Mouse (Mus musculus) heart, embryonic 10.5 days (tissue): ENCODE data around the gene Sptb. TPM values are rescaled to one million over a fixed set of nuclear protein-coding genes. Genes with fewer than 3 reads are reported as not detected.

Source experiments
- DNase-seq: peaks from one replicate; pipeline ENCODE4 v3.0.0-alpha.2; 2017; ENCODE audit warnings: low spot score
- H3K27ac ChIP-seq: fragments of 300-500 bp; sonication (generic); 2 replicates; pipeline ENCODE4 v1.5.1; 2016; ENCODE audit warnings: mild to moderate bottlenecking
- H3K27me3 ChIP-seq: fragments of 300-500 bp; sonication (generic); 2 replicates; pipeline ENCODE4 v1.6.1; 2016; ENCODE audit warnings: mild to moderate bottlenecking; ENCODE audit not compliant: poor library complexity, insufficient read depth, severe bottlenecking
- H3K36me3 ChIP-seq: fragments of 300-500 bp; sonication (generic); 2 replicates; pipeline ENCODE4 v1.6.1; 2016; ENCODE audit warnings: mild to moderate bottlenecking, moderate library complexity
- H3K4me1 ChIP-seq: fragments of 300-500 bp; sonication (generic); 2 replicates; pipeline ENCODE4 v1.6.1; 2016; ENCODE audit warnings: mild to moderate bottlenecking
- H3K4me3 ChIP-seq: fragments of 300-500 bp; sonication (generic); 2 replicates; pipeline ENCODE4 v1.5.1; 2016; ENCODE audit warnings: mild to moderate bottlenecking, moderate library complexity
- H3K9me3 ChIP-seq: fragments of 300-500 bp; sonication (generic); 2 replicates; pipeline ENCODE4 v1.6.1; 2016; ENCODE audit warnings: mild to moderate bottlenecking, moderate library complexity
- WGBS: fragments of 180-500 bp; shearing (Covaris S2); methylation state at CpG from one replicate; pipeline ENCODE4 v1.1.7; 2016; 5-methylcytosine and 5-hydroxymethylcytosine counted together
- polyA plus RNA-seq: library from polyadenylated mRNA; unstranded; fragments of >200 nt; fragmentation: Nextera tagmentation; extraction: Ambion mirVana; gene quantifications from 2 replicates; pipeline ENCODE4 v1.2.1, GENCODE M21; 2016

Gene Sptb
- polyA plus RNA-seq, 1 experiment from 2014 or later: 11.5 TPM

DNA sequence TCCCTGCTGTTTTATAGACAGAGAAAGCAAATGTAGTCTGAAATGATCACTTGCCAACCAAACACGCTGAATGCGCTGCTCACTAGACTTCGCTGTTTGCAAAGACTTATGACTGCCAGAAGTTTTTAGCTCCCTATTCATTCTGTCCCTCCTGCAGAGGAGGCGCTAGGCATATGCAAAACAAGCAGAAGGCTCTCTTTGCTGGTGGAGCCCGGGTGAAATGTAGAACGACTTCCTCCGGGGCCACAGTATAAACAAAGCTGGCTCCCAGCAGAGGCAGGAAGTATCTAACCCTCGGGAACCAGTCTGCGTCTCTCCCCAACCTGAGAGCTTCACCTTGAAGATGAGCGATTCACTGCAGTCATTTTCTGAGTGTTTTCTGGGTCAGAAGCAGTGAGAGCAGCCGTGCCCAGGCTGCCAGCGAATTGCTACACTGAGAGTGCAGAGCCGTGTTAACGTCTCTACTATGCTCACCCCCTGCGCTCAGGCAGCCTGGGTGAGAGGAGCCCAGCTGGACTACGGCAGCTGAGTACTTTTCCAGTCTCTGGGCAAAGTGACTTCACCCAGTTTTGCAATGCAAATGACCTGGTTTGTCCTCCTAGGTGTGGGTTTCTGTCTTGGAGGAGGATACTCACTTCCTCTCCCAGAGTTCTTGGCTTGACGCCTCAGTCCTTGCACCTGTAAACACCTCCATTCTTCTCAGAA is 15.4 kb downstream of the Sptb start:
- Histone ChIP-seq H3K4me1 (peaks cover 21% of the 10 kb centered on the region), H3K36me3 (no peaks in the 10 kb centered on the region), H3K27me3 (no peaks in the 10 kb centered on the region), H3K9me3 (no peaks in the 10 kb centered on the region), H3K27ac (peak overlapping the region; percentile 71), H3K4me3 (peak overlapping the region; percentile 51)
- no peak for DNase-seq
- WGBS: 9% methylated on average over 17 of the region's 17 CpGs

DNA sequence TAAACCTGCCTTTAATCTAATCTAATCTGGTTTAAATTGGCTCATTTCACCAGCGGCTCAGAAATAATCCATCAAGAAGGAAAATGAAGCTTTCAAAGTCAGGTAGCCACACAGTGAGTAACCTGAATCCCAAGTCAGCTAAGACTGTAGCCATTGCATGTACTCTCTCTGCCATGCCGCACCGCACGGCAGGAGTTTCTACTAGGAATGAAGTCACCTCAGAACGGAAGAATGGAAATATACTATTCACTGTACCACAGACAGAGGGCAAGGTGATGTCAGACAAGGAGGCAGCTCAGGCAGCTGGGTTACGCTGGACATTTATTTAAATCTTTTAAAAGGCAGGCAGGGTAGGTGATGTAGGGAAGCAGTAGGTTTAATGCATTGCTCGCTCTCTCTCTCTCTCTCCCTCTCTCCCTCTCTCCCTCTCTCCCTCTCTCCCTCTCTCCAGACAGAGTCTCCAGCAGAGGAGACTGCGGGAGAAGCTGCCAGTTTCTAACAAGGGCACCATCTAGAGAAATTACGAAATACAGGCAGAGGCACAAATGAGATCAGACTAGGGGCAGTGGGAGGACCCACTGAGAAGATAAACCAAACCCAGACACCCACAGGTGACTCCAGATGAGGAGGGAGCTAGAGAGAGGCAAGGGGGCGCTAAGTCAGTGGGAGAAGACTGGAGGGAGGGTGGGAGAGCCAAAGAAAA is 22.7 kb downstream of the Sptb start:
- 75% methylated on average over 10 of the region's 10 CpGs for WGBS
- H3K9me3 ChIP-seq: no peaks in the 10 kb centered on the region
- peaks cover 32% of the 10 kb centered on the region for H3K4me1 ChIP-seq
- H3K27ac ChIP-seq: no peak overlapping the region; the same call in 1 of the 2 replicates
- H3K27me3 ChIP-seq: peaks cover 4% of the 10 kb centered on the region; the same call in 1 of the 2 replicates
- H3K36me3 ChIP-seq: no peaks in the 10 kb centered on the region
- no peak overlapping the region for H3K4me3 ChIP-seq
- no peak for DNase-seq

DNA sequence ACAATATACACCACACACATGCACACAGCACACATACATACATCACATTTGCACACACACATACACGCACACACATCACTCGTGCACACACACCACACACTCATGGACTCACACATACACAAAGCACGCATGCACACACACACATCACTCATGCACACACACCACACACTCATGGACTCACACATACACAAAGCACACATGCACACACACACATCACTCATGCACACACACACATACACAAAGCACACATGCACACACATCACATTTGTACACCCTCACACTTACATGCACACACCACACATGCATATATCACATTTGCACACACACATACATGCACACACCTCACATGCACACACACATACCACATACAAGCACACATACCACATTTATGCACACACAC is 24.7 kb downstream of the Sptb start:
- H3K27me3 ChIP-seq: peaks cover 4% of the 10 kb centered on the region; the same call in 1 of the 2 replicates
- 94% methylated on average over 3 of the region's 3 CpGs for WGBS

DNA sequence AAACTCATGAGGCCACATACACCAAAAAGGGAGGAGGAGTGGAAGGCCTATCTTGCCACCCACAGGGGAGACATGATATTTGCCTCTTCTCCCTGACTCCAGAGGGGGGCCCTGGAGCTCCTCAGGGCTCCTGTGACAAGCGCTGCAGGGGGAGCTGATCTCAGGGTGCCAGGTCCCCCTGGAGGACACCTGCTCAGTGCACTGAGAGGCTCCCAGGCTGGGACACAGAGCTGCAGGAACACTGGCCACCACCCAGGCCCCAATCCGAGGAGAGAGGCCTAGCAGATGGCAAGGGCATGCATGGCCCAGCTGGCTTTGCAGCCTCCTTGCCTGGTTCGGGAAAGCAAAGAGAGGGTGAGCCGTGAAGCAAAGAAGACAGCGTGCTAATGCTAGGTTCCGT is 25.9 kb downstream of the Sptb start:
- peaks cover 4% of the 10 kb centered on the region; the same call in 1 of the 2 replicates for H3K27me3 ChIP-seq
- H3K27ac ChIP-seq: peak overlapping the region; percentile 52
- no peaks in the 10 kb centered on the region for H3K36me3 ChIP-seq
- no peaks in the 10 kb centered on the region for H3K9me3 ChIP-seq
- 55% methylated on average over 6 of the region's 6 CpGs for WGBS
- peaks cover 21% of the 10 kb centered on the region for H3K4me1 ChIP-seq
- no peak overlapping the region for H3K4me3 ChIP-seq
- no peak for DNase-seq

More for the DNA sequence above, 24.7 kb downstream of the Sptb start:
- Histone ChIP-seq H3K36me3 (no peaks in the 10 kb centered on the region), H3K9me3 (no peaks in the 10 kb centered on the region), H3K4me1 (peaks cover 32% of the 10 kb centered on the region), H3K27ac (no peak overlapping the region), H3K4me3 (no peak overlapping the region)
- peak; percentile 67 for DNase-seq

DNA sequence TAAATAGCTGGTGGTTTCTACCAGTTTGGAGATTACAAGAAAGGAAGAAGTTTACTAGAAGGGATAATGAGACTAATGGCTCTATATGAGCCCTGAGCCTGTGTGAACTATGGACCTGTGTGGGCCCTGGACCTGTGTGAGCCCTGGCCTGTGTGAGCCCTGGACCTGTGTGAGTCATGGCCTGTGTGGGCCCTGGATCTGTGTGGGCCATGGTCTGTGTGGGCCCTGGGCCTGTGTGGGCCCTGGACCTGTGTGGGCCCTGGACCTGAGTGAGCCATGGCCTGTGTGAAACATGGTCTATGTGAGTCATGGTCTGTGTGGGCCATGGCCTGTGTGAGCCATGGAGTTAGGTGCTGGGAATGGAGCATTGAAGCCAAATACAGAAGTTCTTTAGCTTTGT is 28.4 kb downstream of the Sptb start:
- Histone ChIP-seq H3K4me3 (no peak overlapping the region), H3K36me3 (no peaks in the 10 kb centered on the region), H3K4me1 (peaks cover 23% of the 10 kb centered on the region), H3K27ac (no peak overlapping the region), H3K27me3 (no peaks in the 10 kb centered on the region), H3K9me3 (no peaks in the 10 kb centered on the region)
- DNase-seq: no peak

DNA sequence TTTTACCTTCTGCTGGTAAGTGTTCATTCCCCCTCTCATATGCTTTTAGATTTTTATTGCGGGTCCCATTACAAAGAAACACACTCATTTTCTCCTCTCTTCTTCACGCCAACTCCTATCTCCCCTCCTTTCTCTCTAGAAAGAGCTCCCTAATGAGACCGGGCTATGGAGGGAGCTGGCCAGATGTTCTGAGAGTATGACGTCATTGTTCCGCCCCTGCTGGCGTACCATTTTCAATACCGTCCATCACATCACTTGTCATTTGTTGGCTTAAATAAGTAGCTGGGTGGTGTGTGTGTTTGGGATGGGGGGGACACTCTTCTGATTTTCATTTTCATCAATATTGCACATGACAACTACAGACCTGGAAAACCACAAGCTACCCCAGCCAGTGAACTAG is 33.3 kb downstream of the Sptb start:
- Histone ChIP-seq H3K4me3 (no peak overlapping the region), H3K4me1 (peaks cover 57% of the 10 kb centered on the region), H3K9me3 (no peaks in the 10 kb centered on the region), H3K36me3 (no peaks in the 10 kb centered on the region), H3K27me3 (no peaks in the 10 kb centered on the region), H3K27ac (peak overlapping the region; percentile 83)
- no peak for DNase-seq
- 59% methylated on average over 7 of the region's 7 CpGs for WGBS

DNA sequence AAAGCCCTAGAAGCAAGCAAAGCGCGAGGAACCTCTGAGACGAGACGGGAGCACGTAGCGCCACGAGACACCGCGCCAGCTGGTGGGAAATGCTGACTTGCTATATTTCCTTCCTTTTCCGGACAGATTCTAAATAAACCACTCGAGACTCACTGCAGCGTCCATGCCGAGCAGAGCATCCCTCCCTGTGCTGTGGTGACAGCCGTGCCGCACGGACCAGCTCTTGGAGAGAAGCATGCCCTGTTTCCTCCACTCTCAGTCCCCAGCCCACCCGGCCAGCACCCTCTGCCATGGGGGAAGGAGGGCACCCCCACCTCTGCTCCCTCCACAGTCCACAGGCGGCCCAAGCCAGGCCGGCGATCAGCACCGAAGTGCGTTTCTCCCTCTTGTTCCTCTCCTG is 33.9 kb downstream of the Sptb start:
- Histone ChIP-seq H3K4me1 (peaks cover 63% of the 10 kb centered on the region), H3K27ac (peak overlapping the region; percentile 83), H3K36me3 (no peaks in the 10 kb centered on the region), H3K9me3 (no peaks in the 10 kb centered on the region), H3K27me3 (no peaks in the 10 kb centered on the region), H3K4me3 (no peak overlapping the region)
- no peak for DNase-seq
- 74% methylated on average over 22 of the region's 22 CpGs for WGBS

DNA sequence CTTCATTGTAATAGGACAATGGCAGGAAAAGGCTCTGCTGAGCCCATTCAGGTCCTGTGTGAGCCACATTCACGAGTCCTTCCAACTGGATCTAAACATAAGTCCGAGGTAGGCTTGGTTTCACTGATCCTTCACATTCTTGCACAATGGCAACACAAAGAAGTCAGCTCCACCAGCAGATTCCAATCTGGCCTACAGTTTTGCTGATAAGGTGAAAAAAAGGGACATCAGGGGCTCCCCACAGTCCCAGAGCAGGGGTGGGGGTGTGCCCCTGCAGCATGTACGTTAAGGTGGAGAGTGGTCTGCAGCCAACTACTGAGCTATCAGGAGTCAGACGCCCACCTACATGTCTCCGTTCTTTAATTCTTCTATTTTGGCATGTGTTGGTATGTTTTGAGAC is 35.0 kb downstream of the Sptb start:
- peaks cover 74% of the 10 kb centered on the region for H3K4me1 ChIP-seq
- H3K9me3 ChIP-seq: no peaks in the 10 kb centered on the region
- no peaks in the 10 kb centered on the region for H3K27me3 ChIP-seq
- DNase-seq: no peak
- H3K27ac ChIP-seq: peak overlapping the region; percentile 83
- 58% methylated on average over 5 of the region's 5 CpGs for WGBS
- no peak overlapping the region for H3K4me3 ChIP-seq
- no peaks in the 10 kb centered on the region for H3K36me3 ChIP-seq

DNA sequence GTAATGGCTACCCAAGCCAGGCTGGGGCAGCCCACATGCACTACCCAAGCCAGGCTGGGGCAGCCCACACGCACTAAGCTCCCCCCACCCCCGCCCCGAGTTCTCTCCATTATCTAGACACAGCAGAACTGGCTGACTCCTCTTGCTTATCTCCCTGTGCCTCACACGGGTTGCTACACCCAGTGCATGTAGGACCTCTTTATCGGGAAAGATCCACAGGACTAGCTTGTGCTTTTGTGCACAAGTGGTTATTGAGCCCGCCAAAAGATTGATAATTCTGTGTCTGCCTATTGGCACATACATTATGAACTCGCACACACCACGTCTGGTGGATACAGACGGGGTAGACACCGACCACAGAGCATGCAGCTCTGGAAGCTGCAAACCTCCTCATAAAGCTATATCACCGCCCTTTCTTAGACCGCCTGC is 36.5 kb downstream of the Sptb start:
- peaks cover 81% of the 10 kb centered on the region for H3K4me1 ChIP-seq
- no peaks in the 10 kb centered on the region for H3K36me3 ChIP-seq
- H3K4me3 ChIP-seq: 0 out of 2 replicates have a peak overlapping the region, but pooled peaks have one; percentile 29
- no peaks in the 10 kb centered on the region for H3K27me3 ChIP-seq
- H3K9me3 ChIP-seq: no peaks in the 10 kb centered on the region
- WGBS: 33% methylated on average over 12 of the region's 12 CpGs
- peak; percentile 94 for DNase-seq
- peak overlapping the region; percentile 76 for H3K27ac ChIP-seq

DNA sequence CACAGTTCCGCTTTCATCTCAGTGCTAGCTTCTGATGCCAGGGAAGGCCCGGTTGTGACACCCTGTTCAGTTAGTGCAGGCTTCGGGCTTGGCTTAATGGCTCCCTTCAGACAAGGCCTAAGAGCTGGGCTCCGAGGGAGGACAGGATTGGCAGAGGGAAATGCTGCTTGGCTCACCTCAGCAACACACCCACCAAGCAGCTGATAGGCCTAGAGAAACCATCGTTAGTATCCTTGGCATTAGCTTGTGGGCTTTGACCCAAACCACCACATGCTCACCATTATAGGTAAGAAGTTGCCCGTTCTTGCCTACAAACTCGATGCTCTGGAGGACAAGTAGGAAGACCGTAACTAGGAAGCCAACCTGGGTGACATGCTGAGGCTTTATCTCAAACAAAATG is 38.3 kb downstream of the Sptb start:
- no peaks in the 10 kb centered on the region for H3K27me3 ChIP-seq
- WGBS: 79% methylated on average over 8 of the region's 8 CpGs
- H3K4me1 ChIP-seq: peaks cover 82% of the 10 kb centered on the region
- no peaks in the 10 kb centered on the region for H3K36me3 ChIP-seq
- no peaks in the 10 kb centered on the region for H3K9me3 ChIP-seq
- H3K27ac ChIP-seq: peak overlapping the region; percentile 76
- DNase-seq: no peak
- no peak overlapping the region for H3K4me3 ChIP-seq

DNA sequence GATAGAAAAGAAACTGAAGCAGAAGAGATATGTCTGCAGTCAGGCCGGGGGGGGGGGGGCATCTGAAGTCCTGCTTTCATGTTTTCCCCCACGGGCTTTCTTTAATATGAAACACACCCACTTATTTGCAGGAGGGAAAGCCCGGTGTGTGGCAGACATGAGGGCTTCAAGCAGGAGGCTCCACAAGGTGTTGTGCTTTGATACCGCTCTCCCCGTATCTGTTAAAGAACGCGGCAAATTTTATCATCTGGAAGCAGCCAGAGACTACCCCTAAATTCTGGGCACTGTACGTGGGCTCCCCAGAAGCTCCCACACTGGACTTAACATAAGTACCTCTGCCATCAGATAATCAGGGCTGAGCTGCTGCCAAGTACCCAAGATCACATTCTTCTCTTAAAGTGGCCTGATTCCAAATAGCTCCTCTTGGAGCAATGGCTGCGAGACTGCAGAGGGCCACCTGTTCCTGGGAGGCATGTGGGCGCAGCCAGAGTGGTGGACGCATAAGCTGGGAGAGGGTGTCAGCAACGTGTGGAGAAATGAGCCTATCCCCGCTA is 39.7 kb downstream of the Sptb start:
- Histone ChIP-seq H3K27ac (peak overlapping the region; percentile 76), H3K4me1 (peaks cover 69% of the 10 kb centered on the region), H3K4me3 (no peak overlapping the region), H3K27me3 (no peaks in the 10 kb centered on the region), H3K9me3 (no peaks in the 10 kb centered on the region), H3K36me3 (no peaks in the 10 kb centered on the region)
- 49% methylated on average over 13 of the region's 13 CpGs for WGBS
- DNase-seq: peak; percentile 93

DNA sequence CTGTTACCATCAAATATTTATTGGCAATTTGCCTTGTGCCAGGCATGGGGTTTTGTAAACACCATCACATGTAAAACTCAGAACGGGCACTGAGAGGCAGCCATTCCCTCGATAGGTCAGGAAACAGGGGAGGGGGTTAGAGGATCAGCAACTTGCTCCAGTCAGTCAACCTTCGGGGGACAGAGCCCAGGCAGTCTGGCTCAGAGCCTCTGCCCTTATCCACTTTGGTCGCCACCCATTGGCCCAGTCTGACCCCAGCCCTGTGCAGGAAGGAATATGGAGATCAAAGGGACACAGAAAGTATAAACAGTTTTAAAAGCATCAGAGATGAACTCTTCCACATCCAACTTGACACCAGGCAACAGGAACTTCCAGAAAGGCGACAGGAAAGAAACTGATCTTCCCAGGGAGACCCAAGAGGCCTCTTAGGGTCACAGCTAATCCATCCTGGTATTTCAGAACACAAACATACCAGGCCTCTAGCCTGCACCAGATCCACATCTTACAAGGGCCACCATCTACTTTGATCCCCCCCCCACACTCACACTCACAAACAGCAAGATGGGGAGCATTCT is 40.3 kb downstream of the Sptb start:
- 20% methylated on average over 5 of the region's 5 CpGs for WGBS
- peaks cover 63% of the 10 kb centered on the region for H3K4me1 ChIP-seq
- no peaks in the 10 kb centered on the region for H3K9me3 ChIP-seq
- no peak overlapping the region for H3K4me3 ChIP-seq
- peak overlapping the region; percentile 75; the same call in 1 of the 2 replicates for H3K27ac ChIP-seq
- no peaks in the 10 kb centered on the region for H3K36me3 ChIP-seq
- DNase-seq: no peak
- no peaks in the 10 kb centered on the region for H3K27me3 ChIP-seq
